In genomic region chrX:107399087-107399486, GRCm38 (mm10) we compare ENCODE assay signal across 31 mouse cellular contexts.
"Had no signal": no experiment of that assay in that cellular context is flagged by ENCODE, and none has a peak within 500 bp of the region (broad histone marks: within the 10 kb centered on the region; RNA-seq: fewer than 3 reads in every experiment).

No protein-coding gene starts in this region.

- ATAC-seq: liver, embryonic 12.5 days; liver, postnatal 0 days; lung, postnatal 0 days; midbrain, embryonic 13.5 days; midbrain, embryonic 15.5 days; midbrain, embryonic 16.5 days had no signal

- H3K27ac ChIP-seq: limb, embryonic 12.5 days; limb, embryonic 15.5 days; liver, embryonic 12.5 days; liver, embryonic 13.5 days; liver, embryonic 14.5 days; liver, embryonic 15.5 days; lung, embryonic 15.5 days; macrophage; midbrain, embryonic 10.5 days; midbrain, embryonic 12.5 days; midbrain, embryonic 13.5 days; midbrain, embryonic 15.5 days; neural tube, embryonic 12.5 days; neural tube, embryonic 13.5 days had no signal

- H3K27me3 ChIP-seq: limb, embryonic 12.5 days; limb, embryonic 15.5 days; liver, embryonic 12.5 days; liver, embryonic 13.5 days; liver, embryonic 15.5 days; lung, embryonic 15.5 days; midbrain, embryonic 15.5 days; neural tube, embryonic 12.5 days had no signal

- H3K4me3 ChIP-seq: limb, embryonic 12.5 days; limb, embryonic 15.5 days; liver, embryonic 12.5 days; liver, embryonic 13.5 days; liver, embryonic 15.5 days; lung, embryonic 15.5 days; megakaryocyte, embryonic 14.5 days; midbrain, embryonic 10.5 days; midbrain, embryonic 12.5 days; midbrain, embryonic 13.5 days; midbrain, embryonic 15.5 days; myocyte; neural tube, embryonic 12.5 days; neural tube, embryonic 13.5 days had no signal

- DNase-seq: left cerebral cortex, postnatal 4 days; liver; liver, embryonic 13.5 days; liver, postnatal 0 days; lung, adult 18-20 months; lung, adult 2 months; lung, embryonic 14.5 days; lung, postnatal 10 days; lung, postnatal 14 days; lung, postnatal 36 days; lung, postnatal 4 days; midbrain, embryonic 14.5 days had no signal

- H3K9me3 ChIP-seq: limb, embryonic 12.5 days; limb, embryonic 15.5 days; liver, embryonic 12.5 days; liver, embryonic 13.5 days; liver, embryonic 15.5 days; lung, embryonic 15.5 days; megakaryocyte, embryonic 14.5 days; midbrain, embryonic 10.5 days; midbrain, embryonic 12.5 days; midbrain, embryonic 13.5 days; midbrain, embryonic 15.5 days; neural tube, embryonic 12.5 days; neural tube, embryonic 13.5 days had no signal

- H3K36me3 ChIP-seq: limb, embryonic 12.5 days; limb, embryonic 15.5 days; liver, embryonic 12.5 days; liver, embryonic 13.5 days; liver, embryonic 15.5 days; lung, embryonic 15.5 days; midbrain, embryonic 10.5 days; midbrain, embryonic 12.5 days; midbrain, embryonic 13.5 days; midbrain, embryonic 15.5 days; neural tube, embryonic 12.5 days; neural tube, embryonic 13.5 days had no signal

- H3K4me2 ChIP-seq: limb, embryonic 12.5 days; limb, embryonic 15.5 days; liver, embryonic 11.5 days; liver, embryonic 12.5 days; liver, embryonic 13.5 days; liver, embryonic 15.5 days; lung, embryonic 14.5 days; lung, embryonic 15.5 days; midbrain, embryonic 11.5 days; midbrain, embryonic 12.5 days; midbrain, embryonic 13.5 days; midbrain, embryonic 15.5 days; neural tube, embryonic 12.5 days; neural tube, embryonic 13.5 days had no signal

- H3K9ac ChIP-seq: limb, embryonic 12.5 days; limb, embryonic 15.5 days; liver, embryonic 12.5 days; liver, embryonic 13.5 days; liver, embryonic 14.5 days; liver, embryonic 15.5 days; liver, postnatal 0 days; lung, embryonic 14.5 days; lung, embryonic 15.5 days; midbrain, embryonic 12.5 days; midbrain, embryonic 13.5 days; midbrain, embryonic 15.5 days; neural tube, embryonic 12.5 days; neural tube, embryonic 13.5 days had no signal

- H3K4me1 ChIP-seq: limb, embryonic 12.5 days; liver, embryonic 12.5 days; liver, embryonic 13.5 days; liver, embryonic 15.5 days; lung, embryonic 15.5 days; midbrain, embryonic 12.5 days; midbrain, embryonic 15.5 days; neural tube, embryonic 12.5 days had no signal
